Mouse (Mus musculus) gastrocnemius, postnatal 14 days (tissue): ENCODE measurements around the gene Zfp978. TPM values are rescaled to one million over a fixed set of nuclear protein-coding genes. Genes with fewer than 3 reads are reported as not detected.
"Not testable (repeated sequence)": the region's sequence is repeated elsewhere in the genome, so short reads cannot be mapped to it uniquely, and the experiment has no call there.

Experiments used
- DNase-seq: peaks from one replicate; pipeline ENCODE4 v3.0.0; 2021; ENCODE audit warnings: mixed read lengths
- intact Hi-C: fragments of 180-260 bp; cut with DNase I; formaldehyde crosslinking; loops from one replicate; pipeline ENCODE4 v1.15.1; 2025; ENCODE audit warnings: low total_unique reads
- total RNA-seq, 2 experiments: library from RNA; stranded (reverse); gene quantifications; 2 replicates each; pipeline ENCODE4 v1.2.3; 2021

Zfp978 gene
- total RNA-seq, 2 experiments from 2014 or later, result not detected

DNA sequence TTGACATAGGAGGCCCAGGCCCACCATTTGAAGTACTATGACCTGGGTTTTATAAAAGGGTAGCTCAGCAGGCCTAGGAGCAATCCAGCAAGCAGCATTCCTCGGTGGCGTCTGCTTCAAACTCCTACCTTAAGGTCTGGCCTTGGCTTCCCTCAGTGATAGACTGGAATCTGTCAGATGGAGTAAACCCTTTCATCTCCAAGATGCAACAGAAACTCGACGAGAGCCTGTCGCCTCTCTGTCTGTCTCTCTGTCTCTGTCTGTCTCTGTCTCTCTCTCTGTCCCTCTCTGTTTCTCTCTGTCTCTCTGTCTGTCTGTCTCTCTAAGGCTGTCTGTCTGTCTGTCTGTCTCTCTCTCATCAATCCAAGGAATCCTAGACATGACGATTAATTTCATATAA, 42.4 kb downstream of the Zfp978 start:
- intact Hi-C loops, DNase-seq: not testable (repeated sequence)

DNA sequence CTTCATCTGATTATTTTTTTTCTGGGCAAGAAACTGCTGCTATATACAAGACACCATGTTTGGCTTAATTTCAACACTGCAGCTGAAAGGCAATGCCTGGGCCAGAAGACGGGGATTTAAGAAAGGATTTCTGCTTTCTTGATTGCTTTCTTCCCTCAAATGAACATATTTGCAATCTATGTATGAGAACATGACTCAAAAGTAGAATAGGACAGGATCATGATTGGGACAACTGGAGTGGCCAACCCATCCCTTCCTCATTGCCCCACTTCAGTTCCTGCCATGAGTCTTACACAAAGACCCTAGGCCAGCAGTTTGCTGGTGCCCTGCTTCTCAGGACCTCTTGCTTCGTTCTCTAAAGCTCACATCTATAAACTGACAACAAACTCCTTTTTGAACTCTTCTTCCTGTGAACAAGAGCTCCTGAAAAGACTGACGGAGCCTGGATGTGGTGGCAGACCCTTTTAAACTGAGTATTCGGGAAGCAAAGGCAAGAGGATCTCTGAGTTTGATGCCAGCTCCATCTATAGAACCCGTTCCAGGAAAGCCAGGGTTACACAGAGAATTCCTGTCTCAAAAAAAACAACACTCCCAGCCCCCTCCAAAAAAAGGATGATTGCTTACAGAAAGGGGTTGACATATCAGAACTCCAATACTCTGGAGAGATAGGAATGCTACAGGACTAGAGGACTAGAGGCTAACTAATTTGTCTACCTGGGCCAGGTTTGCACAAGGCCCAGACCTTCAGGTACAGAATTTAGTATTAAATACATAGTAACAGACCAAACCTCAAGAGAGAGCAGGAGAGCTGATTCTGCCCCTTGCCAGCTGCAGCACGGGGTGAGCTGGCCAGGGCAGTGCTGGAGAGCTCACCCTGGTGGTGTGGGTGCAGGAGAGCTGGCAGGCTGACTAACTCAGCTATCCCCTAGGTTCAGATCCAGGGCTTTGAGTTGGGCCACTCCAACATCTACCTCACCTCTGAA, 43.1 kb downstream of the Zfp978 start:
- intact Hi-C loops, DNase-seq: not testable (repeated sequence)

DNA sequence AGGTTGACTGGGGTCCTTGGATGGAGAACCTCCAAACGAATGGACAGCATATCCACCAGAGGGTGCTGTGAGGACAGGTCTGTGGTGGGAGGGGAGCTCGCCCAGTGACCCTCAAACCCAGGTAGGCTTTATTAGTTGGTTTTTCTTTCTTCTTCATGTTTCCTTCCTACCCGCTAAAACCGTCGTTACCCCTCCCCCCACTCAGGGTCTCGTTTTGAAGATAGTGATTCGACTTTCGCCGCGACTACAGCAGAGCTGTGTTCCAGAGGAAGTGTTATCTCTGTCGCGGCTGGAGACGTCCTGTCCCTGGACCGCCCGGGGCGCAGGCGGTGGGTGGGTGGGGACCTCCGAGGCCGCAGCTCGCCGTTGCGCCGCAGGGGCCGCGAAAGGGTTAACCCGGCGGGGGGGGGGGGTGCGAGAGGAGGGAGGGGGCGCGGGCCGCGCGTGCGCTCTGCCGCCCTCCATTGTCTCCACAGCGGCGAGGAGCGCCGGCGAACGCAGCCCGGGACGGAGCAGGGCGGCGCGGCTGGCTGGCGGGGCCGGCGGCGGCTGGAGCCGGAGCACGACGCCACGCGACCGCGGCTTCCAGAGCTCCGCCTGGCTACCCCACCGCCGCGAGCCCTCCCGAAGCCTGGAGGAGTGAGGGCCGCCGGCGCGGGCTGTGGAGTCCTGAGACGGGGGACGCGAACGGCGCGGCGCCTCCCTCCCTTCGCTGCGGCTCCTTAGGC, 45.8 kb downstream of the Zfp978 start:
- no peak for DNase-seq
- intact Hi-C loops, result no loop called here

DNA sequence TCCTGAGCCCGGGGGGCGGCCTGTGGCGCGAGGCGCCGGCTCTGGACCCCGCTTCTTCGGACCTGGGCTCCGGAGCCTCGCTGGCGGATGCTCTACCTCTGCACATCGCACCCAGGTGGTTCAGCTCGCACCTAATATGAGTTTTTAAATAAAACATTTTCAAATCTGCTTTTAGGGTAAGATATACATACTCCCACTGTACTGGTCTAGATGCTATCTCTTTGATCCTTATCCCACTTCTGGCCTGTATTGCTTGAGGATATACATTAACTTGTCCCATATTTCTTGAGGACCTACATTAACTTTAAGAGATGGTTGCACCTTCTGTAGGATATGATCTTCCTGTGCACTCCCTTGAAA, 46.3 kb downstream of the Zfp978 start:
- intact Hi-C loops, result no loop called here
- DNase-seq, result no peak

DNA sequence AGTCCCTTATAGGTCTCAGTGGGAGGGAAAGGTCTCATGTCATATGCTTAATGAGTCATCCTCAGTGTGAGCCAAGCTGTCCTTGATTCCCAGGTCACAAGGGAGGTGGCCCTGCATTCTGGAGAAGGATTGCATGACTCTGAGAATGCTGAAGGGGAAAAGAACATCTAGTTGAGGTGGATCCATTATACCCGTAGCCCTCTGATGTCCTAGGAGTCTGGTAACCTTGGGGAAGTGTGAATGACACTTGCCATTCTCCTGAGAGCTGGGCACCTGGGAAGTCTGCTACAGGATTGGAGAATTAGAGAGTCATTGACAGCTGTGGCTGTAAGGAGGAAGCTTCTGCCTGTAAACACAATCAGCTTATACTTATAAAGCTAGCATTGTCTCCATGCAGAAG, 55.3 kb downstream of the Zfp978 start:
- intact Hi-C loops, DNase-seq: not testable (repeated sequence)

DNA sequence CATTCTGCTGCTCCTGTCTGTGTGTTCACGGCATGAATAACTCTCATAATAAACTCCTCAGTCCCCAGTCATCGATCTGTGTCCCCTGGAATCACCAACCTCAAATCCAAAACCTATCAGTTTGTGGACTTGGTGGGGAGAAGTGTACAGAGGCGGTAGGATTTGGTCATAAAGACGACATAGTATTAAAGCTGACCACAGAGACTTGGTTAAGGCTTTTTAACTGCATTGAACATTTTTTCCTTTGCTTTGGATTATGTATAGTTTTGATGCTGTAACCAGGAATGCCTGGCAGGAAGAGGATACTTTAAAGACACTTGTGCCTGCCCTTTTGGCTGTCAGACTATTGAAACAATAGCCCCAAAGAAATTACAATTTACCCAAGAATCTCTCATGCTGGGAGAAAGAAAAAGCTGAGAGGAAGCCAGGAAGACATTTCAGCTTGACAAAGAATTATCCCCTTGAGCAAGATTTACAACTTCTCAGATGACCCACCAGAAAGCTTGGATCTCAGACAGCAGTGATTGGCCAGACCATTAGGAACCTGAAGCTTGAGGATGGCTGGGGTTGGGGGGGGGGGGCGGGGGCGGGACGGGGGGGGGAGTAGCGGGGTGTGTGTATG, 56.2 kb downstream of the Zfp978 start:
- no peak for DNase-seq

DNA sequence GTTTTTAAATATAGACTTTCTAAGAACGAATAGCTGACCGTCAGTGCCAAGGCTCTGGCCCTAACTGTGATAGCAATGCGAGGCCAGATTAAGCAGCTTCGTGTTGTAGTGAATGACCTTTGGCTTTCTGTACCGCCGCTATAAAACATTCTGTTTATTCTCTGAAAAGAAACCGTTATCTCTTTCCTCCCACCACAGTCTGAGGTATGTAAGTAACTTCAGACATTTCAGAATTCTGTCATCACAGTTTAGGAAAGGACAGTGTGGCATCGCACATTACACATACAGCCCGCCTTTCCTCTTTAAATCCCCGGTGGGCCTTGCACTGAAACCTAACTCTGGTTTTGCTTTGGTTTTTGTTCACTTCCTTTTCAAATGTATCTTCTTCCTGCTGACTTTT, 56.8 kb downstream of the Zfp978 start:
- intact Hi-C loops, result no loop called here
- no peak for DNase-seq

More for the DNA sequence above, 56.2 kb downstream of the Zfp978 start:
- intact Hi-C loops, result no loop called here

DNA sequence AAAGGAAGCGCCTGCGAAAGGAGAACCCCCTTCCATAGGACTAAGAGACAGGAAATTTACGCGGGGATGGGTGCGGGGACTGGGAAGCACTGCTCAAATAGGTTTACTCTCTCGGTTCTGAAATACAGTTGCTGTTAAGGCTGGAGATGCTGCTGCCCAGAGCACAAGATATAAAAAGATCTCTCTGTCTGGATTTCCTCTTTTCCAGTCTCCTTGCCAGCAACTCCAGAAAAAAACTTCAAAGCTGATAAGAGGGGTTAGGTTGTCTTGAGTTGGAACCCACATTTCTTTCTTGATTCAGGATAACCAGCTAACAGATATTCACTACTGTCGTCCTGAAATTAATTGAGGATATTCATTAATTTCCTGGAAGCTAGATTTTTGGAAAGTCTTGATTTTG, 57.2 kb downstream of the Zfp978 start:
- DNase-seq, intact Hi-C loops: not testable (repeated sequence)

DNA sequence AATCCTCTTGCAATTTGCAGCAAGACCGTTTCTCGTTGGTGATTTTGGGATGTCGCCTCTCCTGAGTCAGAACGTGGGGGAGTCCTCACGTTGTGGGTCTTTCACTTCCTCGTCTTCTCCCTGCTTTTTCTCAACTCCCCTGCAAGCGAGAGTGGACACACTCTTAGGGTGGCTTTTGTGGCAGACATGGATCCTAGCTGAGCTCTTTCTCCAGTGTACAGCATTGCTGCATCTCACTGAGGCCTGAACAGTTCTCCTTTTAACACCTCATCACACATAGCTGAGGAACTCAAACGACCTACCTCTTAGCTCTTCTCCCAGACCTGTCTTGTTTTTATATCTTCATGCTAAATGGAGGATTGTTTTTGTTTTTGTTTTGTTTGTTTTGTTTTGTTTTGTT, 58.1 kb downstream of the Zfp978 start:
- DNase-seq, intact Hi-C loops: not testable (repeated sequence)

DNA sequence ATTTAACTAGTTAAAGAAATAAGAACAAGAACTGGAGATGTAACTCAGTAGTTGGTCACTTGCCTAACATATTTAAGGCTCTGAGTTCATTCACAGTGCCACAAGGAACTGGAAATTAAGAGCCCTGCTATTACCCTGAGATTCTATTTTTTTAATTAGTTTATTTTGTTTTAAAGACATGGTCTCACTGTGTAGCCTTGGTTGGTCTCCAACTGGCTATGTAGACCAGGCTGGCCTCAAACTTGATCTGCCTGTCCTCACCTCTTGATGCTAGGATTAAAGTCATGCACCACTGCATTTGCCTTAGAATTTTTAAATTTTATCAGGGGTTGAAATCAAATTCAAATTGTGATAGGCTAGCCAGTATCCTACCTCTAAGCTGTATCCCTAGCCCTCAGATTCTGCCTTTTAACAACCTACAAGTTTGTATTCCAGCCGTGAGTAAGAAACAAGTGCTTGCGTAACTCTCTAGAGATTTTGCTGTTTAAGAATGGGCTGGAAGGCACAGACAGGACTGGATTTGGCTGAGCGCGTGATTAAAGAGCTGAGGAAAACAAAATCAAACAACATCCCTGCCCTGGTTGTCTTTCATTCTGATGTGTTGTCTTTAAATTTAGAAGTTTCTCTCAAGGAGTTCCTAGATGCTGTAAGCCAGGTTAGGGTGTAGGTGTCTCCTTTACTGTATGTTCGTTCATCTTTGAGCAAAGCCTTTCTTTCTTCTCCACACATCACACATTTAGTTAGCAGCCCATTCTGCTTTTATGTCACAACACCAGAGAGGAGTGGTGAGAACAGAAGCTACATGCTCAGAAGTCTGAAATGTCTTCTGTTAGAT, 58.9 kb downstream of the Zfp978 start:
- DNase-seq, intact Hi-C loops: not testable (repeated sequence)

DNA sequence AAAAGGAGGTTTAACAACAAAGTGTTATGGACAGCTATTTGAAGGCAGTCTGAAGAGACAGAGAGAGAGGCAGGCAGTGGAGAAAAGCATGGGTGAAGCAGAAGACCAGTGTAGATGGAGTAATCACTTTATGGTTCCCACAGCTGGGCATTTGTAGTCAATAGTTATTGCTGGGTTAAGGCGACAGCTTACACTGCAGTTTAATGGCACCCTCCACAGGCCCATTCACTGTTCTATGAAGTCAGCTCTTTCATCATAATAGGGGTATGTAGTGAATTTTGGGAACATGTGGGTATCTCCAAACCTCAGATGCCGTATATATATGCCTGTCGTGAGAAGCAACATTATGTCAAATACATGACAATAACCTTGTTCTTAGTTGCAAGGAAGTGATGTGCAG, 59.7 kb downstream of the Zfp978 start:
- DNase-seq, result no peak
- intact Hi-C loops, result no loop called here

DNA sequence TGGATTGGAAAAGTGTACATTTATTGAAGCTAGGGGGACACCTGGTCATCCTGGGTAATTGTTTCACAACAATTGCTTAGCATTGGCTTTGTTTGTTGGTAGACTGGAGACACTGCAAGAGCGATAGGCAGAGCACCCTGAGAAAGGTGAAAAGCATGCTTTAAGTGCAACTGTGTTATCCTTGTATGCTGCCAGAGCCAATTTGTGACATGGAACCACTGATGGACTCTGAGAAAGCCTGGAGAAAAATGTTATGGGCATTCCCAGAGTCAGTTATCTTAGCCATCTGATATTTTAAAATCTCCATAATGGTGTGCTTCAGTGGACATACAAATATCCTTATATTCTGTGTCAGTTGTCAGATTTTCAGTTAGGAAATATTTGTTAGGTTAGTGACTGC, 60.2 kb downstream of the Zfp978 start:
- intact Hi-C loops, DNase-seq: not testable (repeated sequence)

DNA sequence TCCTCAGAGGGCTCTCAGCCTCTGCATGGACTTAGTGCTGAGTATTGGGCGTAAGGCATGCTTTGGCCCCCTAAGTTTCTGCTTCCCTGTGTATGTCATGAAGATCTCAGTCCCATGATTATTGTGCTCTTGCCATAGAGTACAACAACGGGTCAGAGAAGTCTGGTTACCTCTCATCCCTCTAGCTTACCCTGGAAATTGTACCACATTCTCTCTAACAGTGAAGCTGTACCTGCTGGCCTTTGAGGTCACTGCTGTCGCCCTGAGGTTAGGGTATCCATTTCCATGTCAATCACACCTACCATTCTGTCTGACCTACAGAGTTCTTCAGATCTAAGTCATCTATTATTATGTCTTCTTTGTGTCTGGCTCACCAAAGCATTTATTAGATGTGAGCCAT, 62.0 kb downstream of the Zfp978 start:
- DNase-seq, result no peak
- intact Hi-C loops, result no loop called here

DNA sequence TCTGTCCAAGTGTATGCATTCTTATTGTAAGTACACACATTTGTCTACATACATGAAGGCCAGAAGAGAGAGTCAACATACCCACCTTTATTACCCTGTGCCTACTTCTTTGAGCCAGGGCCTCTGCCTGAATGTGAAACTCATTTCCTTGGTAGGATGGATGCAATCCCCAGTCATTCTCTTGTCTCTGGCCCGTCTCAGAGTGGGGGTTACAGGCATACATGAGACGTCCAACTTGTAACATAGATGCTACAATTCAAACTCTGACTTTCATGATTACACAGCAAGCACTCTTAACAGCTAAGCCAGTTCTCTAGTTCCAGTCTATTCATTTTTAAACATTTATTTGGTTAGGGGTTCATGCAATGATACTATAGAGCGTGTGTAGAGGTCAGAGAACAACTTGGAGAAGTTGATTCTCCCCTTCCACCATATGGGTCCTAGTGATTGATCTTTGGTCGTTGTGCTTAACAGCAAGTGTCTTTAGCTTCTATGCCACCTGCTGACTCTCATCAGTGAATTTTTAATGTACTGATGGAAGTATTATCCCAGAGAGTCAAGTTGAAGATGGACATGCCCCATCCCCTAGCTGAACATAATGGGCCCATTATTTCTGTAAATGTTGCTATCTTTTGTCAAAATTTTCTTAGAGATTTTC, 62.7 kb downstream of the Zfp978 start:
- intact Hi-C loops, result no loop called here
- DNase-seq, result no peak

DNA sequence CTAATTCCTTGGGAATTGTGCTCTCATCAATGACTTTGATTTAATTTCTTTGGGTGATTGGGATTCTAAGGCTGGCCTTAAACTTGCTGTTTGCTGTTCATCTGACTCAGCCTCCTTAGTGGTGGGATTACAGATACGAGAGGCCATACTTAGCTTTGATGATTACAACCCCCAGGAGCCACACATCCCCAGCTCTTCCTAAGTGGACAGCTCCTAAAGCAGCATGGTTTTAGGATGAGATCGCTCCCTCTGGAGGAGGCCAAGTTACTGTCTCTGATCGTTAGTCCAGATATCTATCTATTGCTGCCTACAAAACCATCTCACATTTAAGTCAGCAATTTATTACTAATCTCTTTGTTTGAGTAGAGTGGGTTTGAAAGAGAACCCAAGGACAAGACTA, 63.3 kb downstream of the Zfp978 start:
- intact Hi-C loops, DNase-seq: not testable (repeated sequence)

DNA sequence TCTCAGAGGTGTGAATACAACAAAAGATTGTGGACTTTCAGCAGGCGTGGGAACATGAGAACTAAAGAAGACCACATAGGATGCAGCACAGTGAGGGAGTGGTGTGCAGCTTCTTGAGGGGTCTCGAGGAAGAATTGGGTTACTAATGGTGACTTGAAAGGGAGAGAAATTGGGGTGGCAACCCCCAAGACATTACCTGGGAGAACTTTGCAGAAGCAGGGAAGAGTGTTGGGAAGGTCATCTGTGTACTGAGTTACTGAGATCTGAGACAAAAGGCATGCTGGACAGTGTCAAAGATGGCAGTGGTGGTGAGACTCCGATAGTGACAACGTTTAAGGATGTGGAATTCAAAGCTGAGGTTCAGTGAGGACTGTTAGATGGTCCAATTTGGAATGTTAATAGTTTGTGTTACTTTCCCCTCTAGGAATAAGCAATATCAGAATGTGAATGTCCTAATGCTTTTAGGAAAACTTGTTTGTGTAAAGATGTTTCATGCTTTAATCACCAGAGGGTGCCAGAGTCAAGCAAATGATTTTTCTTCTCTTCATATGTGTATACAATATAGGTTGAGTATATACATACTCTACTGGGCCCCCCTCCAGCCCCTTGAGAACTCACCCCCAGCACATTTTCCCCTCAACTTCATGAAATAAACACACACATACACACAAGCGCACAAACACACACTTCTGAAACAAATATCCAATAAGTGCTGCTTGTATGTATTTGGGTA, 64.7 kb downstream of the Zfp978 start:
- DNase-seq, intact Hi-C loops: not testable (repeated sequence)

DNA sequence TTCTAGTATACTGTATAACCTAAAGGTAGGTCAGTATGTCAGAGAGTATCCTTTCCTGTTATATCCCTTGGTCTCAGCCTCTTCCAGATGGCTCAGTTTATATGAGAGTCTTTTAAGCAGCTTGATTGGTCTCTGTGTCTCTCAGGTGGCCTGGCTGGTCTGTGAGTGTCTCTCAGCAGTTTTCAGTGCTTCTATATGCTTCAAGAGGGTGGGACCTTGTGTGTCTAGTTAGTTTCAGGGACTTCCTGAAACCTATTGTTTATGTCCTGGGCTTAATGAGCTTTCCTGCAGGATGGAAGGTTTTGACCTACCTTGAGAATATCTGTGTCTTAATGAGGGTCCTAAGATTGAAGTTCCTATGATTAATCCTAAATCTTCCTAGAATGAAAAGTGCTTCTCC, 69.5 kb downstream of the Zfp978 start:
- intact Hi-C loops, result no loop called here
- DNase-seq, result no peak
